ENCODE assay signal across 8 mouse cellular contexts in genomic region chr12:86831591-86832550, GRCm38 (mm10). TPM values are rescaled to one million over a fixed set of nuclear protein-coding genes. Genes with fewer than 3 reads are reported as not detected.
DNase-seq lines count a peak whose midpoint lies in the region; ATAC-seq lines count a peak whose summit lies in the region.

No protein-coding gene starts in this region.

- no peaks in the 10 kb centered on the region for H3K27me3 ChIP-seq in liver, embryonic 11.5 days (replicated peaks; ENCODE audit: control insufficient read depth, insufficient read depth, low read length)
- no peaks in the 10 kb centered on the region for H3K27me3 ChIP-seq in midbrain, embryonic 15.5 days (replicated peaks)

- H3K4me2 ChIP-seq in liver, embryonic 11.5 days, result peak overlapping the region; percentile 57
- peak overlapping the region; percentile 44 for H3K4me2 ChIP-seq in midbrain, embryonic 15.5 days

- DNase-seq in ovary, postnatal 36 days (ENCODE audit: low spot score), result peak; percentile 54
- no peak for DNase-seq in ovary, postnatal 10 days (ENCODE audit: low spot score)
- peak; percentile 59 to 71 for DNase-seq in cerebellum, postnatal 25 days
- peak; percentile 50 to 53 for DNase-seq in gastrocnemius, postnatal 36 days
- peak; percentile 62 for DNase-seq in liver, embryonic 11.5 days (ENCODE audit: low spot score)
- DNase-seq in thymus, postnatal 0 days (ENCODE audit: low spot score), result peak; percentile 84

- peaks cover 49% of the 10 kb centered on the region for H3K4me1 ChIP-seq in liver, embryonic 11.5 days (replicated peaks; ENCODE audit: control insufficient read depth, insufficient read depth, low read length)
- peaks cover 44% of the 10 kb centered on the region for H3K4me1 ChIP-seq in midbrain, embryonic 15.5 days

- no peaks in the 10 kb centered on the region for H3K36me3 ChIP-seq in liver, embryonic 11.5 days (ENCODE audit: control insufficient read depth, insufficient read depth, low read length)
- no peaks in the 10 kb centered on the region for H3K36me3 ChIP-seq in midbrain, embryonic 15.5 days (replicated peaks)

- H3K9me3 ChIP-seq in liver, embryonic 11.5 days (ENCODE audit: control insufficient read depth, low read length), result no peaks in the 10 kb centered on the region
- H3K9me3 ChIP-seq in midbrain, embryonic 15.5 days, result no peaks in the 10 kb centered on the region

- H3K9ac ChIP-seq in liver, embryonic 11.5 days (ENCODE audit: low read depth, low read length), result peak overlapping the region; percentile 66
- no peak overlapping the region for H3K9ac ChIP-seq in midbrain, embryonic 15.5 days

- 26% methylated on average over 32 of the region's 32 CpGs for WGBS in liver, embryonic 11.5 days
- WGBS in midbrain, embryonic 15.5 days, result 28% methylated on average over 32 of the region's 32 CpGs

- intact Hi-C loops in gastrocnemius, postnatal 36 days (cut with DNase I), result loop anchor here (5.0 kb wide), 1 partner anchor 50 kb away; the partner anchor contains the start of gene Irf2bpl

- peak; percentile 19 for ATAC-seq in inflammation-experienced regulatory T-cells, adult 6 months
- no peak for ATAC-seq in liver, embryonic 11.5 days (replicated peaks; ENCODE audit: low FRiP score)
- ATAC-seq in midbrain, embryonic 15.5 days (replicated peaks), result peak; percentile 57

- H3K4me3 ChIP-seq in liver, embryonic 11.5 days (ENCODE audit: low read depth, low read length), result no peak overlapping the region
- H3K4me3 ChIP-seq in midbrain, embryonic 15.5 days, result no peak overlapping the region

- 0 out of 2 replicates have a peak overlapping the region, but pooled peaks have one; percentile 51 for H3K27ac ChIP-seq in liver, embryonic 11.5 days (ENCODE audit: low read depth, low read length)
- peak overlapping the region; percentile 68 for H3K27ac ChIP-seq in midbrain, embryonic 15.5 days

RNA-seq across cellular contexts. Expression of gene Irf2bpl, which starts 52.7 kb away (rescaled TPM):
- total RNA-seq in gastrocnemius, postnatal 36 days (2021), result 10 to 100 TPM; 18.6 to 23.7 TPM
- polyA plus RNA-seq in inflammation-experienced regulatory T-cells, adult 6 months (2017; shearing (Covaris generic)), result 10 to 100 TPM in 1 of 3 experiments, 1 to 10 TPM in 2; 8.0 to 14.6 (median 9.4) TPM
- 9.7 and 9.8 TPM in 2 replicates for polyA plus RNA-seq in liver, embryonic 11.5 days (2014; fragmentation: Nextera tagmentation; extraction: Ambion mirVana)
- 94.3 and 98.5 TPM in 2 replicates for polyA plus RNA-seq in midbrain, embryonic 15.5 days (2015; fragmentation: Nextera tagmentation; extraction: Ambion mirVana)
- polyA plus RNA-seq in thymus, postnatal 0 days (2015; fragmentation: Nextera tagmentation; extraction: Ambion mirVana), result 13.1 and 15.5 TPM in 2 replicates
